Mouse (Mus musculus) neural tube, embryonic 12.5 days (tissue): ENCODE measurements around the gene Fam126b. TPM values are rescaled to one million over a fixed set of nuclear protein-coding genes. Genes with fewer than 3 reads are reported as not detected.
"Not testable (repeated sequence)": the region's sequence is repeated elsewhere in the genome, so short reads cannot be mapped to it uniquely, and the experiment has no call there.

Source experiments
- ATAC-seq: fragments of 200-750 bp; cut with Nextera tagmentation; 2 replicates; pipeline ENCODE4 v1.8.0; 2017; ENCODE audit warnings: low read depth, mild to moderate bottlenecking, moderate TSS enrichment, moderate library complexity; ENCODE audit not compliant: low FRiP score
- H3K27ac ChIP-seq: fragments of 300-500 bp; sonication (generic); 2 replicates; pipeline ENCODE4 v1.5.1; 2016
- H3K27me3 ChIP-seq: fragments of 300-500 bp; sonication (generic); replicated peaks from 2 replicates; pipeline ENCODE4 v1.6.1; 2016; ENCODE audit warnings: mild to moderate bottlenecking
- H3K36me3 ChIP-seq: fragments of 300-500 bp; sonication (generic); 2 replicates; pipeline ENCODE4 v1.6.1; 2016; ENCODE audit warnings: mild to moderate bottlenecking
- H3K4me1 ChIP-seq: fragments of 300-500 bp; sonication (generic); 2 replicates; pipeline ENCODE4 v1.6.1; 2016
- H3K4me2 ChIP-seq: fragments of 300-500 bp; sonication (generic); replicated peaks from 2 replicates; pipeline ENCODE4 v1.6.1; 2016; ENCODE audit warnings: mild to moderate bottlenecking
- H3K4me3 ChIP-seq: fragments of 300-500 bp; sonication (generic); 2 replicates; pipeline ENCODE4 v1.5.1; 2016
- H3K9ac ChIP-seq: fragments of 300-500 bp; sonication (generic); 2 replicates; pipeline ENCODE4 v1.6.1; 2016; ENCODE audit warnings: mild to moderate bottlenecking
- H3K9me3 ChIP-seq: fragments of 300-500 bp; sonication (generic); 2 replicates; pipeline ENCODE4 v1.6.1; 2016; ENCODE audit warnings: mild to moderate bottlenecking
- WGBS: fragments of 180-500 bp; shearing (Covaris S2); methylation state at CpG from one replicate; pipeline ENCODE4 v1.1.7; 2016; 5-methylcytosine and 5-hydroxymethylcytosine counted together
- polyA plus RNA-seq: library from polyadenylated mRNA; unstranded; fragments of >200 nt; fragmentation: Nextera tagmentation; extraction: Ambion mirVana; gene quantifications from 2 replicates; pipeline ENCODE4 v1.2.1, GENCODE M21; 2016

The Fam126b gene
- polyA plus RNA-seq, 1 experiment from 2014 or later = 8.5 TPM

DNA sequence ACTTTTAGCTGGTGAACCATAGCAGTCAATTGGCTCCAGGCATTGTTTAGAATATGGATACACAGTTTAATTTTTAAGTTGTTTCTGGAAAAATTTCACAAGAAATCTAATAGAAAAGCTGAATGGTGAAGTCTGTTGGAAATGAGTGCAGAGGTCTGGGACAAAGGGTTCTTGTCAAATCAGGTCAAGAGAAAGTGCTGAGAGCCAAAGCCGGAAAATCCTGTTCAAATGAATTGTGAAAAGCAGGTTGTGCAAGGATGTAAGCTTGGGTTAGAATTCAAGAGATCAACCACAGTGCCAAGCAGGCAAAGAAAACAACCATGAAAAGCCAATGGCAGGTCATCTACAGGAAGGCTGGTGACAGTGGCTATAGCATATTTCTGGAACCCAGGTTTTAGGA lies 24.0 kb upstream of the Fam126b start:
- no peak overlapping the region for H3K4me2 ChIP-seq
- H3K9ac ChIP-seq = no peak overlapping the region
- H3K9me3 ChIP-seq = no peaks in the 10 kb centered on the region
- H3K4me3 ChIP-seq = no peak overlapping the region
- no peaks in the 10 kb centered on the region for H3K4me1 ChIP-seq
- no peaks in the 10 kb centered on the region for H3K27me3 ChIP-seq
- ATAC-seq = no peak
- H3K27ac ChIP-seq = no peak overlapping the region
- WGBS = 93% methylated on average over 1 of the region's 1 CpGs
- no peaks in the 10 kb centered on the region for H3K36me3 ChIP-seq

DNA sequence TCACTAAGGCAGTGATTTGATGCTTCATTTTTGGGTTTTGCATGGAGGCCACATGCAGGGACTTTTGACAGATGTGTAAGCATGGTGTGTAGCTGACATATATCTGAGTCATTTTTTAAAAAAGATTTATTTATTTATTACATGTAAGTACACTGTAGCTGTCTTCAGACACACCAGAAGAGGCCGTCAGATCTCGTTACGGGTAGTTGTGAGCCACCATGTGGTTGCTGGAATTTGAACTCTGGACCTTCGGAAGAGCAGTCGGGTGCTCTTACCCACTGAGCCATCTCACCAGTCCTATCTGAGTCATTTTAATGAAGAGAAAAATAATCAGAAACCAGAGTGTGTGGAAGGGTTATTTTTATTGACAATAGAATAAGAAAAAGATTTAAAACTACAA lies 23.5 kb upstream of the Fam126b start:
- not testable (repeated sequence) for H3K9ac ChIP-seq, H3K27ac ChIP-seq, H3K4me1 ChIP-seq, H3K4me2 ChIP-seq, H3K9me3 ChIP-seq, H3K36me3 ChIP-seq, ATAC-seq, H3K27me3 ChIP-seq, H3K4me3 ChIP-seq
- 91% methylated on average over 5 of the region's 5 CpGs for WGBS

DNA sequence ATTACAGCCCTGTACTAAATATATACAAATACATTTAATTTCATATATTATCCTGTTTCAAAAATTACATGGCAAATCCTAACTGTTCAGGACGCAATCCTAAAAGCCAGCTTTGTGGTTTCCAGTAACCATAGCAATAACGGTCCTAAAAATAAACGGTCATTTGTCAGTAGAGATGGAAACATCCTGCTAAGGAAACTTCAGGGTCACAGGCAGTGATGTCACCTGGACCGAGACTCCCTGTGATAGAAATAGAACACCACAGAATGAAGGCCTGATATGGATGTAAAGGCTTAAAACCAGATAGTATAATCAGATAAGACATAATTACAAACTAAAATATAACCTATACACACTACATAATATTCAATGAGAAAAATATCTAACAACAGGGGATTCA lies 17.6 kb upstream of the Fam126b start:
- H3K4me1 ChIP-seq = no peaks in the 10 kb centered on the region
- no peaks in the 10 kb centered on the region for H3K9me3 ChIP-seq
- no peak overlapping the region for H3K9ac ChIP-seq
- no peaks in the 10 kb centered on the region for H3K36me3 ChIP-seq
- H3K27me3 ChIP-seq = no peaks in the 10 kb centered on the region
- no peak overlapping the region for H3K4me3 ChIP-seq
- no peak overlapping the region for H3K27ac ChIP-seq
- WGBS = 83% methylated on average over 4 of the region's 4 CpGs
- H3K4me2 ChIP-seq = no peak overlapping the region
- no peak for ATAC-seq

DNA sequence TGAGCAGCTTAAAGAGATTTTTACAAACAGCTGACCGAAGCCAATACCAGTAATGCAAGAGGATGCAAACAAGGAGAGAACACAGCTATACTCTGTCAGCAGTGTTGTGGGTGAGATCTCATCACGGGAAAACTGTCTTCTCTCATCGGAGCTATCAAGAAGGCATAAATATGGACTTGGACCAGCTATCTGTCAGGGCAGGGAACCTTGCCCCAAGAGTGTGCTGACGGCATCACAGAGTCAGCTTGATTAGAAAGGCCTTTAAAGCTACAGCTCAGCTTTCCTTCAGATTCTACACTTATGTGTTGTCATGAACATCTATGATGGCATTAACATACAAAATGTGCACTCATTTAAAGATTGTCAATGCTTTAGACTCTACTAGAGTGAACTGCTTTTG lies 16.6 kb upstream of the Fam126b start:
- H3K9me3 ChIP-seq = no peaks in the 10 kb centered on the region
- no peak overlapping the region for H3K4me2 ChIP-seq
- H3K27me3 ChIP-seq = no peaks in the 10 kb centered on the region
- H3K4me3 ChIP-seq = no peak overlapping the region
- 81% methylated on average over 4 of the region's 4 CpGs for WGBS
- no peak for ATAC-seq
- H3K27ac ChIP-seq = no peak overlapping the region
- H3K36me3 ChIP-seq = no peaks in the 10 kb centered on the region
- H3K9ac ChIP-seq = no peak overlapping the region
- no peaks in the 10 kb centered on the region for H3K4me1 ChIP-seq

DNA sequence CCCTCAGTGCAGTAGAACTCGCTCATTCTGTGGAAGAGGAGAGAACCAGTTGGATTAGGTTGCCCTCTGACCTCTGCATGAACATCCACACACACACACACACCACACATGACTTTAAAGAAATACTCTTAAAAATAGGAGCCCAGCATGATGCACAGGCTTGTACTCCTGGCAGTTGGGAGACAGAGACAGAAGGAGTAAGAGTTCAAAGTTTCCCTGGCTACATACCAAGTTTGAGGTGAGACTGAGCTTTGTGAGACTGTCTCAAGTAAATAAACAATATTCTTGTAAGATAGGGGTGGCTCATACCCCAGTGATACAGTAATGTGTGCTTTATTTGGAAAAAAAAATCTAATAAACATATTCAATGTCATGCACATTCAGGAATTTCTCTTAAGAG lies 1.4 kb upstream of the Fam126b start:
- Histone ChIP-seq H3K4me3 (no peak overlapping the region), H3K9me3 (no peaks in the 10 kb centered on the region), H3K36me3 (peaks cover 6% of the 10 kb centered on the region), H3K4me2 (peak overlapping the region; percentile 92; the same call in 1 of the 2 replicates), H3K4me1 (peaks cover 8% of the 10 kb centered on the region), H3K9ac (no peak overlapping the region), H3K27ac (no peak overlapping the region), H3K27me3 (no peaks in the 10 kb centered on the region)
- 92% methylated on average over 1 of the region's 1 CpGs for WGBS
- ATAC-seq = no peak

DNA sequence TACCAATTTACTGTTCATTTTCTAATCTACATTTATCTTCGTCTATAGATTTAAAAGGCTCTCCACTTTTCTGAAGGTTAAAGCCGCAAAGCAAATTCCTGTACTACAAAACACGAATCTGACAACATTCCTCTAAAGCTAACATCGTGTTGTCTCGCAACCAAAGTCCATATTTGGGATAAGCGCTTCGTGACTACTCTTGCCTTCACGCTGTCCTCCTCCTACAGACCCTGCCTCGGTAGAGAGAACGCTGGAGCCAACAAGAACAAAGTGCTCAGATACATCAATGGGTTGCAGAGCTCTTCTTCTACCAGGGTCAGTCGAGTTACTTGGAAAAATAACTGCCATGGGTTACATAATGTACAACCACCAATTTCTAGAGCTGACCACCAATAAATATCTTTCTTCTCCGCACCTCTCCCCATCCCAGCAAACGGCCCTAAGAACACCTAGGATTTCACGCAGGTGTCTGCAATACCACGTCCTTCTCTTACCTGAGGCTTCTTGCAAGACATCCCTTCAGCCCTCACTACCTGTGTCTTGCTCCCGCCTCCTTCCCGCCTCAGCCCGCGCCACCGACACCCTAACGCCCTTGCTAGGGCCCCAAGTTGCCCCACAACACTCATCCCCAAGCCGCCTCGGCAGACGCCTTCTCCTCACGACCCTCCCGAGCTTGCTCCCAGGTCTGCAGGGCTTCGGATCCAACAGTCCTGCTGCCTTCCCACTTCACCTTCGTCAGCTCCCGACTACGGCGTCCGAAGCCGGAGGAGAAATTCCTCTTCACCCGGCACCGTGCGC lies 551 bp downstream of the Fam126b start:
- WGBS = 7% methylated on average over 36 of the region's 36 CpGs
- H3K27ac ChIP-seq = 0 out of 2 replicates have a peak overlapping the region, but pooled peaks have one; percentile 20
- peak; percentile 75 for ATAC-seq
- H3K4me2 ChIP-seq = peak overlapping the region; percentile 92
- peak overlapping the region; percentile 85 for H3K4me3 ChIP-seq
- no peaks in the 10 kb centered on the region for H3K36me3 ChIP-seq
- H3K9ac ChIP-seq = peak overlapping the region; percentile 88
- peaks cover 8% of the 10 kb centered on the region for H3K4me1 ChIP-seq
- H3K27me3 ChIP-seq = no peaks in the 10 kb centered on the region
- no peaks in the 10 kb centered on the region for H3K9me3 ChIP-seq

DNA sequence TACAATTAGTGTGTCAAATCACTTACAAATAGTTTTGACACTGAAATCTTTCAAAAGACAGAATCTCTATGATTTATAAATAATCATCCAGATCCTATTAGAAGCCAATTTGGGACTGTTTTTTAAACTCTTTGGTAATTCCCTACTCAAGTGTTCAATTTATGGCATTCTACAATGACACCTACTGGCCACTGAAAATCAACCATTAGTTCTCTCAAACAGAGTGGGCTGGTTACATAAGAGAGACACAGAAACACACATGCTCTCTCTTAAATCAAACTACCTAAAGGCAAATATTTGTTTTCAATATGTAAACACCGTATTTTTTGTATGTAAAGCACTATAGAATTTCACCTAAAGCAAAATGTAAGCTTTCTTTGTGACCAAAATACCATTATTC lies 1.9 kb downstream of the Fam126b start:
- Histone ChIP-seq H3K4me3 (no peak overlapping the region), H3K4me1 (peaks cover 8% of the 10 kb centered on the region), H3K36me3 (no peaks in the 10 kb centered on the region), H3K27me3 (no peaks in the 10 kb centered on the region), H3K9ac (no peak overlapping the region), H3K27ac (no peak overlapping the region), H3K9me3 (no peaks in the 10 kb centered on the region), H3K4me2 (no peak overlapping the region)
- WGBS = 89% methylated on average over 1 of the region's 1 CpGs
- no peak for ATAC-seq

DNA sequence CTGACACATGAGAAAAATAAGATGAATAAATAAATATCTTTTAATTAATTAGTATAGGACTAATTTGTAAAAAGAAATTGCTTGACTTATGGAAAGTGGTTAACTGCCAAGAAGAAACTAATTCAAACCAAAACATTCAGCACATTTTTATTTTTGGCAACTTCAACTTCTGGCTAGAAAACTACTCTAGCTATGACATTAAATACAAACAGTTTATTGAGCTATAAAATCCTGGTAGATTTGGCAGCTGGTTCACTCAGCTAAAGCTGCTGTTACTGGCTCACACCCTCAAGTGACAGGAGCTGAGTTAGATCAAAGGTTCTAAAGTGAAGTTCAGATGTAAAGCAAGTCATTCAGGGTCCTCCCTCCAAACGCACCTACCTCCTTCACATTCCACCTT lies 3.5 kb downstream of the Fam126b start:
- H3K36me3 ChIP-seq = no peaks in the 10 kb centered on the region
- ATAC-seq = no peak
- H3K4me1 ChIP-seq = peaks cover 8% of the 10 kb centered on the region
- no peak overlapping the region for H3K4me3 ChIP-seq
- 63% methylated on average over 1 of the region's 1 CpGs for WGBS
- H3K9me3 ChIP-seq = no peaks in the 10 kb centered on the region
- H3K9ac ChIP-seq = no peak overlapping the region
- H3K4me2 ChIP-seq = no peak overlapping the region
- H3K27ac ChIP-seq = no peak overlapping the region
- no peaks in the 10 kb centered on the region for H3K27me3 ChIP-seq

DNA sequence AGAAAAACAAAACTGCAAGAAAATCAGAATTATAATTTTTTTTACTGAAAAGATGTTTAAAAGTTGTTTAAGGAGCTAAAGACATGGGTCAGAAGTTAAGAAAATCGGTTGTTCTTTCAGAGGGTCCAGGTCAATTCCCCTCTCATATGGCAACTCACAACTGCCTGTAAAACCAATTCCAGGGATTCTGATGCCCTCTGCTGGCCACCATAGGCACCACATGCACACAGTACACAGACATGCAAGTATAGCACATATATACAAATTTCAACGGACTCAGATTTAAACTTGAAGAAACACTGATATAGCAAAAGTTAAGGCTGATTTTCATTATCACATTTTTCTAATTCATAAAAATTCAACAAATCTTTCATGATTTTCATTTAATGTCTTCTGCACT lies 6.9 kb downstream of the Fam126b start:
- no peak overlapping the region for H3K9ac ChIP-seq
- H3K4me1 ChIP-seq = no peaks in the 10 kb centered on the region
- no peaks in the 10 kb centered on the region for H3K36me3 ChIP-seq
- H3K27me3 ChIP-seq = no peaks in the 10 kb centered on the region
- H3K9me3 ChIP-seq = no peaks in the 10 kb centered on the region
- H3K4me2 ChIP-seq = no peak overlapping the region
- ATAC-seq = no peak
- WGBS = 89% methylated on average over 2 of the region's 2 CpGs
- no peak overlapping the region for H3K27ac ChIP-seq
- H3K4me3 ChIP-seq = no peak overlapping the region

DNA sequence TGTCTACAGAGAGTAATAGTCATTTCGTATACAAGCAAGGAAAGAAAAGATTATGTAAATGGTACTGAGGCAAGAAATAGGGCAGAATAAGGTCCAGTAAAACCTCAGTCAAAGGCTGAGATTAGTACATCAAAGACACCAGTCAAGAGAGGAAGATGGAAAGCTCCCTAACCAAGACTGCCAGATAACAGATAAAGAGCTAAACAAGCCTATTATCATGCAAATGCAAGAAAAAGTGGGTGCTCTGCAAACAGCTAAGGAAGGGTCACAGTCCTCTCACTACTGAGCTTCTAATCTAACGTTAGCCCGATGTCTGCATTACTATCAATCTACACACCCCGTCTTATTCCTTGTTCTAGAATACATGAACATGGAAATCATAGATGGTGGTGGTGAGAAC lies 15.7 kb downstream of the Fam126b start:
- no peaks in the 10 kb centered on the region for H3K9me3 ChIP-seq
- no peak overlapping the region for H3K27ac ChIP-seq
- ATAC-seq = no peak
- no peak overlapping the region for H3K4me3 ChIP-seq
- WGBS = 38% methylated on average over 4 of the region's 4 CpGs
- H3K9ac ChIP-seq = no peak overlapping the region
- H3K4me2 ChIP-seq = no peak overlapping the region
- no peaks in the 10 kb centered on the region for H3K36me3 ChIP-seq
- no peaks in the 10 kb centered on the region for H3K4me1 ChIP-seq
- no peaks in the 10 kb centered on the region for H3K27me3 ChIP-seq

DNA sequence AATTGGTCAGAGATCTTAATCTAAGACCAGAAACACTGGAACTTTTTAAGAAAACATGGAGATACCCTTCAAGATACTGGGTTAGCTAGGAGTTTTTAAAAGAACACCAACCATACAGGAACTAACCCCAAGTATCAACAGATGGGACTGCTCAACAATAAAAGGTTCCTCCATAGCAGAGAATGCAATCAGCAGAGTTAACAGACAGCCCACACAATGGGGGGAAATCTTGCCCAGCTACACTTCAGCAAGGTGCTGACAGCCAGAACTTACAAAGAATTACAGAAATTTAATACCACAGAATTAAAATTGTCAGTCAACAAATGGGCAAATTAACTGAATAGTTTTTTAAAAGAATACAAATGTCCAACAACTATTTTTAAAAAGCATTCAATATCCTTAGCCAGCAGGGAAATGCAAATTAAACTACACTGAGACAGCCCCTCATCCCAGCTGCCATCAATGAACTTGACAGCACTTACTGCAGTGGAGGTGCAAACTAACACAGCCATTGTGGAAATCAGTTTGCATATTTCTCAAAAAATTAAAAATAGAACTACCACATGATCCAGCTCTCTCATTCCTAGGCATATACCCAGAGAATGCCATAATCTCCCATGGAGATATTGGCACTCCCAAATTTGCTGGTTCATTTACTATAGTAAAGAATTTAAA lies 17.5 kb downstream of the Fam126b start:
- no peaks in the 10 kb centered on the region for H3K9me3 ChIP-seq
- no peak for ATAC-seq
- H3K9ac ChIP-seq = no peak overlapping the region
- no peak overlapping the region for H3K27ac ChIP-seq
- no peak overlapping the region for H3K4me2 ChIP-seq
- no peaks in the 10 kb centered on the region for H3K4me1 ChIP-seq
- H3K36me3 ChIP-seq = no peaks in the 10 kb centered on the region
- no peaks in the 10 kb centered on the region for H3K27me3 ChIP-seq
- H3K4me3 ChIP-seq = no peak overlapping the region

DNA sequence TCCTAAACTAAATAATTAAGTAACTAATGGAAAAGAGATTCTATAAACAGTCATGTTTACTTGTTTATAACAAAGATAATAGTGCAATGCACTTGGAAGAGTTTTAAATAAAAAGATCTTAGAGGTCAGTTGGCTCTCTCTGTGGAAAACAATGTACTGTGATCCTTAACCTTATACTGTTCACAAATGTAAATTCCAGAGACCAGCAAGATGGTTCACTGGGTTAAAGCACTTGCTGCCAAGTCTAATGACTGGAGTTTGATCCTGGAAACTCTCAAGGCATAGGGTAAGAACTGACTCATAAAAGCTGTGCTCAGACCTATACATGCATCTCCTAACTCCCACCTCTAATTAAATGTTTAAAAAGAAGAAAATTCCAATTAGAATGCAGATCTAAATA lies 19.5 kb downstream of the Fam126b start:
- no peak overlapping the region for H3K9ac ChIP-seq
- H3K27me3 ChIP-seq = no peaks in the 10 kb centered on the region
- no peaks in the 10 kb centered on the region for H3K9me3 ChIP-seq
- H3K4me3 ChIP-seq = no peak overlapping the region
- no peak for ATAC-seq
- H3K27ac ChIP-seq = no peak overlapping the region
- H3K36me3 ChIP-seq = peaks cover 3% of the 10 kb centered on the region
- no peak overlapping the region for H3K4me2 ChIP-seq
- no peaks in the 10 kb centered on the region for H3K4me1 ChIP-seq

DNA sequence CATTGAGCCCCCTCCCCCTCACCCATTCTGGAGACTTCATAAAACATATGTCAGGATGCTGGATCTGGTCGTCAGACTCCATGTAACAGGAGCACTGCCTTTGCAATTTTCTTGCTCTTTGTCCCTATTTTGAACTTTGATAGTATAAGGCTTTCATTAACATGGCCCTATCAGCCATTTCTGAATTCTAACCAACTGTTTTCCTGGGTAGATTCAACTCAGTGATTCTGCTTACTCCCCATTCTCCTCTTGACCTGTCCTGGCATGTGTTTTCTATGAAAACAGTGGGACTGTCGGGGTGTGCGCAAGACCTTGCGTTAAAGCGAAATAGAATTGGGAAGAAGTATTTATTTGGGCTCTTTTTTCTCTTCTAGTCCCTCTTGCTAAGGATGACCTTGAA lies 21.1 kb downstream of the Fam126b start:
- WGBS = 87% methylated on average over 5 of the region's 5 CpGs
- Histone ChIP-seq H3K4me2 (no peak overlapping the region), H3K9ac (no peak overlapping the region), H3K4me1 (no peaks in the 10 kb centered on the region), H3K27ac (no peak overlapping the region), H3K27me3 (no peaks in the 10 kb centered on the region), H3K4me3 (no peak overlapping the region), H3K9me3 (no peaks in the 10 kb centered on the region), H3K36me3 (peaks cover 3% of the 10 kb centered on the region)
- ATAC-seq = no peak
